Mouse (Mus musculus) neutrophil, adult 5-6 weeks (primary cell): ENCODE results near the gene Cybrd1. TPM values are rescaled to one million over a fixed set of nuclear protein-coding genes. Genes with fewer than 3 reads are reported as not detected.

Experiments used
- ATAC-seq: fragments of 151-379, 151-347 bp; 2 replicates; pipeline ENCODE4 v1.8.0; 2017; ENCODE audit warnings: mild to moderate bottlenecking, moderate TSS enrichment; ENCODE audit not compliant: insufficient number of reproducible peaks, poor library complexity, low FRiP score, severe bottlenecking; ENCODE audit errors: extremely low read depth
- total RNA-seq: library from RNA; stranded (forward); fragments of 200-1000 nt; gene quantifications from 2 replicates; pipeline ENCODE4 v1.2.3, GENCODE M21; 2017

The Cybrd1 gene
- 0.12 and 0.25 TPM in 2 replicates for total RNA-seq

GRCm38 (mm10) chr2:71117797-71118708 is at the start of gene Cybrd1:
Gene Cybrd1 (plus strand): TSS chr2:71117923.
- no peak for ATAC-seq

GRCm38 (mm10) chr2:71071601-71072000 is 46.1 kb upstream of the Cybrd1 start:
- ATAC-seq = no peak

- ATAC-seq = no peak
Measured at GRCm38 (mm10) chr2:71073330-71073729, 44.4 kb upstream of the Cybrd1 start.

- ATAC-seq = no peak
Measured at GRCm38 (mm10) chr2:71073828-71074227, 43.9 kb upstream of the Cybrd1 start.

GRCm38 (mm10) chr2:71082416-71082815 is 35.3 kb upstream of the Cybrd1 start:
- ATAC-seq = no peak

GRCm38 (mm10) chr2:71083454-71084193 is 34.1 kb upstream of the Cybrd1 start:
- no peak for ATAC-seq

GRCm38 (mm10) chr2:71089766-71090165 is 28.0 kb upstream of the Cybrd1 start:
- ATAC-seq = no peak

GRCm38 (mm10) chr2:71090660-71091445 is 26.9 kb upstream of the Cybrd1 start:
- ATAC-seq = no peak

GRCm38 (mm10) chr2:71096170-71096569 is 21.6 kb upstream of the Cybrd1 start:
- ATAC-seq = no peak

- ATAC-seq = peak; percentile 15; the same call in 1 of the 2 replicates
Measured at GRCm38 (mm10) chr2:71102621-71103291, 15.0 kb upstream of the Cybrd1 start.

- peak; percentile 76 for ATAC-seq
Measured at GRCm38 (mm10) chr2:71103292-71103680, 14.4 kb upstream of the Cybrd1 start.

- ATAC-seq = peak; percentile 40; the same call in 1 of the 2 replicates
Measured at GRCm38 (mm10) chr2:71104696-71105095, 13.0 kb upstream of the Cybrd1 start.

- no peak for ATAC-seq
Measured at GRCm38 (mm10) chr2:71105469-71106215, 12.1 kb upstream of the Cybrd1 start.

GRCm38 (mm10) chr2:71107225-71107624 is 10.5 kb upstream of the Cybrd1 start:
- ATAC-seq = no peak

- ATAC-seq = no peak
Measured at GRCm38 (mm10) chr2:71108541-71108940, 9.2 kb upstream of the Cybrd1 start.

GRCm38 (mm10) chr2:71113489-71114171 is 4.1 kb upstream of the Cybrd1 start:
- ATAC-seq = no peak

GRCm38 (mm10) chr2:71116151-71116550 is 1.6 kb upstream of the Cybrd1 start:
- no peak for ATAC-seq
